Mouse (Mus musculus) neutrophil, adult 5-6 weeks (primary cell): Measurements from ENCODE around the gene 9130019O22Rik. TPM values are rescaled to one million over a fixed set of nuclear protein-coding genes. Genes with fewer than 3 reads are reported as not detected.
"Not testable (repeated sequence)": the region's sequence is repeated elsewhere in the genome, so short reads cannot be mapped to it uniquely, and the experiment has no call there.

Experiments used
- ATAC-seq: fragments of 151-379, 151-347 bp; 2 replicates; pipeline ENCODE4 v1.8.0; 2017; ENCODE audit warnings: mild to moderate bottlenecking, moderate TSS enrichment; ENCODE audit not compliant: insufficient number of reproducible peaks, poor library complexity, low FRiP score, severe bottlenecking; ENCODE audit errors: extremely low read depth
- total RNA-seq: library from RNA; stranded (forward); fragments of 200-1000 nt; gene quantifications from 2 replicates; pipeline ENCODE4 v1.2.3, GENCODE M21; 2017

9130019O22Rik gene
- total RNA-seq, 1 experiment from 2014 or later = 7.7 TPM

DNA sequence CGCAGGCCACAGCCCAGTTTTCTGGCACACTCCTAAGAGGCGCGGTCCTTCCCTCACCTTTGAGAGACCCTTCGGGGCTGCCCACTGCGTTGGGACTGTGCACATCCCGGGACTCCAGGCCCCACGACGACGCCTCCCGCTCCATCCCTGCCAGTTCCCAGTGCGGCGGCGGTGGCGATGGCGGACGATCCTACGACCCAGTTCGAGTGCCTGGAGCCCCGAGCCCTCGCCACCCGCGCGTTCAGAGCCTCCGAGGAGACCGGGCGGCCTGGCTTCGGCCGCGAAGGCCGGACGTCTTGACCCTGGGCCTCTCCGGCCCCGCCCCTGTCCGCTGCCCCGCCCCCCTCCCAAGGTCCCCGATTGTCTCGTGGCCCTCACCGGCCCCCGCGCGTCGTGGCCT, 41.9 kb downstream of the 9130019O22Rik start:
- peak; percentile 8; the same call in 1 of the 2 replicates for ATAC-seq

- no peak for ATAC-seq
Observed at GRCm38 (mm10) chr7:127344371-127344770, 42.6 kb downstream of the 9130019O22Rik start.

DNA sequence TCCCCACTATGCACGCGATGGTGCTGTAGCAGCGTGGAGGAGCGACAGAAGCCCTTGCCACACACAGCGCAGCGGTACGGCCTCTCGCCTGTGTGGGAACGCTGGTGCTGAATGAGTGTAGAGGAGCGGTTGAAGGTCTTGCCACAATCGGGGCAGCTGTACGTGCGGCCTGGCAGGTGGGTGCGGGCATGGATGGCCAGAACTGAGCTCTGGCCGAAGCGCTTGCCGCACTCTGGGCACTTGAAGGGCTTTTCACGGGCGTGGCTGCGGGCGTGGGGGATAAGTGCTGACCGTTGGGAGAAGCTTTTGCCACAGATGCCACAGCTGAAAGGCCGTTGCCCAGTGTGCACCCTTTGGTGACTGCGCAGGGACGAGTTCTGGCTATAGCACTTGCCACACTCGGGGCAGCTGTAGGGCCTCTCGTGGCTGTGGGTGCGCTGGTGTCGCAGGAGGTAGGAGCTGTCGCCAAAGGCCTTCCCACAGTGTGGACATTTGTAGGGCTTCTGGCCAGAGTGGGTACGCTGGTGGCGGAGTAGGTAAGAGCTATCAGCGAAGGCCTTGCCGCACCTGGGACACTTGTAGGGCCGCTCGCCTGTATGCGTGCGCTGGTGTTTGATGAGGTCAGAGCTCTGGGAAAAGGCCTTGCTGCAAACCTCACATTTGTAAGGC, 43.5 kb downstream of the 9130019O22Rik start:
- ATAC-seq = no peak

GRCm38 (mm10) chr7:127342888-127343287, 44.1 kb downstream of the 9130019O22Rik start:
- ATAC-seq = no peak

GRCm38 (mm10) chr7:127342332-127342731, 44.6 kb downstream of the 9130019O22Rik start:
- no peak for ATAC-seq

- not testable (repeated sequence) for ATAC-seq
Observed at GRCm38 (mm10) chr7:127341861-127342260, 45.1 kb downstream of the 9130019O22Rik start.

GRCm38 (mm10) chr7:127341356-127341755, 45.6 kb downstream of the 9130019O22Rik start:
- no peak for ATAC-seq

- no peak for ATAC-seq
Observed at GRCm38 (mm10) chr7:127337636-127338035, 49.3 kb downstream of the 9130019O22Rik start.

DNA sequence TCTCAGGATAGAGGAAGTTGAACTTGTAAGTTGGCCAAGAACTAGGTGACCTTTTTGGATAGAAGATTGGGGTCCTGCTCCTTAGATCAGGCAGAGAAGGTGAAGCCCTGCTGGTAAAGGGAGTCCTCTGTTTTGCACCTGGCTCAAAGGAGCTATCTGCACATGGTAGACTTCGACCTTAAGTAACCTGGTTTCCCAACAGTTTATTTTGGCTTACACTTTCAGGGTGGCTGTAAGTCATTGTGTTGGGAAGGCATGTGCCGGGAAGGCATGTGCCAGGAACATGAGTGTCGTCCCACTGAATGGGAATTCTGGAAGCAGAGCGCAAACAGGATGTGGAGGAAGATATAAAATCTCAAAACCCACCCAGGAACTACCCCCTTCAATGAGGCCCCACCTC, 51.4 kb downstream of the 9130019O22Rik start:
- ATAC-seq = no peak

GRCm38 (mm10) chr7:127333240-127333639, 53.7 kb downstream of the 9130019O22Rik start:
- ATAC-seq = no peak

Other genes starting within 250 kb of the 9130019O22Rik start
- gene Spn, start 249.3 kb downstream of the 9130019O22Rik start, total RNA-seq = 66.1 and 71.7 TPM in 2 replicates
- 54.4 and 58.3 TPM in 2 replicates for gene Cd2bp2, start 191.1 kb downstream of the 9130019O22Rik start, total RNA-seq
- 92.2 and 99.7 TPM in 2 replicates for gene Tbc1d10b, start 178.7 kb downstream of the 9130019O22Rik start, total RNA-seq
- 8.6 and 10.9 TPM in 2 replicates for gene Mylpf, start 178.3 kb downstream of the 9130019O22Rik start, total RNA-seq
- 17.9 and 18.5 TPM in 2 replicates for gene Zfp553, start 154.1 kb downstream of the 9130019O22Rik start, total RNA-seq
- 189 and 198 TPM in 2 replicates for gene Sept1, start 154.0 kb downstream of the 9130019O22Rik start, total RNA-seq
- 6.1 and 7.4 TPM in 2 replicates for gene Zfp771, start 142.9 kb downstream of the 9130019O22Rik start, total RNA-seq
- 6.8 and 8.0 TPM in 2 replicates for gene Dctpp1, start 126.5 kb downstream of the 9130019O22Rik start, total RNA-seq
- gene Sephs2, start 113.1 kb downstream of the 9130019O22Rik start, total RNA-seq = 193 and 208 TPM in 2 replicates
- gene Itgal, start 90.9 kb downstream of the 9130019O22Rik start, total RNA-seq = 144 and 148 TPM in 2 replicates
- 5.4 and 6.8 TPM in 2 replicates for gene Zfp768, start 41.6 kb downstream of the 9130019O22Rik start, total RNA-seq
- 23.5 and 24.2 TPM in 2 replicates for gene Zfp747, start 11.1 kb downstream of the 9130019O22Rik start, total RNA-seq
- 7.7 and 9.8 TPM in 2 replicates for gene E430018J23Rik, start 6.5 kb upstream of the 9130019O22Rik start, total RNA-seq
- 19.3 and 24.2 TPM in 2 replicates for gene Zfp764, start 19.7 kb upstream of the 9130019O22Rik start, total RNA-seq
- 21.1 and 22.7 TPM in 2 replicates for gene Zfp688, start 34.9 kb upstream of the 9130019O22Rik start, total RNA-seq
- 2.1 and 2.7 TPM in 2 replicates for gene Zfp689, start 62.0 kb upstream of the 9130019O22Rik start, total RNA-seq
- gene Prr14, start 72.4 kb upstream of the 9130019O22Rik start, total RNA-seq = 129 and 155 TPM in 2 replicates
- gene Fbrs, start 92.0 kb upstream of the 9130019O22Rik start, total RNA-seq = 92.1 and 93.0 TPM in 2 replicates
- gene Srcap, start 124.8 kb upstream of the 9130019O22Rik start, total RNA-seq = 38.2 and 45.9 TPM in 2 replicates
- 11.8 and 12.4 TPM in 2 replicates for gene Gm42715, start 132.4 kb upstream of the 9130019O22Rik start, total RNA-seq
- 0.58 and 9.6 TPM in 2 replicates for gene Tmem265, start 174.2 kb upstream of the 9130019O22Rik start, total RNA-seq
- gene Phkg2, start 186.2 kb upstream of the 9130019O22Rik start, total RNA-seq = 74.8 and 88.3 TPM in 2 replicates
- gene Ccdc189, start 201.4 kb upstream of the 9130019O22Rik start, total RNA-seq = 11.8 and 16.8 TPM in 2 replicates
- 127 and 137 TPM in 2 replicates for gene Rnf40, start 201.6 kb upstream of the 9130019O22Rik start, total RNA-seq
- 1.7 and 2.2 TPM in 2 replicates for gene Zfp629, start 228.6 kb upstream of the 9130019O22Rik start, total RNA-seq